Mouse (Mus musculus): ENCODE measurements around the gene Hoxd1. TPM values are rescaled to one million over a fixed set of nuclear protein-coding genes. Genes with fewer than 3 reads are reported as not detected.

Hoxd1 gene
- 0.05 TPM in 1 of 2 replicates, not detected in the other for polyA plus RNA-seq (2012; rRNA removed)

- DNase-seq = no peak
- Histone ChIP-seq H3K4me1 (replicated peaks; ENCODE audit: control insufficient read depth, insufficient read depth, low read length) (0 out of 2 replicates have a peak, but pooled peaks cover 3% of the 10 kb centered on the region), H3K36me3 (ENCODE audit: control insufficient read depth, insufficient read depth, low read length) (no peaks in the 10 kb centered on the region), H3K27me3 (ENCODE audit: control insufficient read depth, insufficient read depth, low read length) (peaks cover 4% of the 10 kb centered on the region; the same call in 1 of the 2 replicates), H3K27ac (ENCODE audit: control insufficient read depth, insufficient read depth, low read length) (no peak within 1 kb of the TSS), H3K4me3 (ENCODE audit: control insufficient read depth, insufficient read depth, low read length) (no peak within 1 kb of the TSS)
- TF ChIP-seq CTCF (IDR thresholded peaks at IDR 0.05; ENCODE audit: borderline replicate concordance, control insufficient read depth, extremely low read depth, insufficient read depth, low read length, poor library complexity) (no peak), POLR2A (IDR thresholded peaks at IDR 0.05; ENCODE audit: control insufficient read depth, extremely low read depth, insufficient read depth, low read length, poor library complexity) (no peak)
- 2% methylated on average over 61 of the region's 61 CpGs for WGBS
Observed at GRCm38 (mm10) chr2:74762522-74763244, at the start of gene Hoxd1. Gene Hoxd1 (plus strand): TSS chr2:74762980.

GRCm38 (mm10) chr2:74713239-74714150 is 49.3 kb upstream of the Hoxd1 start:
- 29% methylated on average over 19 of the region's 19 CpGs for WGBS
- Histone ChIP-seq H3K36me3 (ENCODE audit: control insufficient read depth, insufficient read depth, low read length) (no peaks in the 10 kb centered on the region), H3K27me3 (ENCODE audit: control insufficient read depth, insufficient read depth, low read length) (peaks cover 16% of the 10 kb centered on the region; the same call in 1 of the 2 replicates), H3K4me3 (ENCODE audit: control insufficient read depth, insufficient read depth, low read length) (no peak overlapping the region), H3K27ac (ENCODE audit: control insufficient read depth, insufficient read depth, low read length) (no peak overlapping the region), H3K4me1 (replicated peaks; ENCODE audit: control insufficient read depth, insufficient read depth, low read length) (no peaks in the 10 kb centered on the region)
- no peak for TF ChIP-seq POLR2A (IDR thresholded peaks at IDR 0.05; ENCODE audit: control insufficient read depth, extremely low read depth, insufficient read depth, low read length, poor library complexity)
- TF ChIP-seq CTCF (IDR thresholded peaks at IDR 0.05; ENCODE audit: borderline replicate concordance, control insufficient read depth, extremely low read depth, insufficient read depth, low read length, poor library complexity) = no peak
- DNase-seq = no peak

GRCm38 (mm10) chr2:74714156-74714789 is 48.5 kb upstream of the Hoxd1 start:
- Histone ChIP-seq H3K4me3 (ENCODE audit: control insufficient read depth, insufficient read depth, low read length) (no peak overlapping the region), H3K27me3 (ENCODE audit: control insufficient read depth, insufficient read depth, low read length) (peaks cover 13% of the 10 kb centered on the region; the same call in 1 of the 2 replicates), H3K4me1 (replicated peaks; ENCODE audit: control insufficient read depth, insufficient read depth, low read length) (no peaks in the 10 kb centered on the region), H3K36me3 (ENCODE audit: control insufficient read depth, insufficient read depth, low read length) (no peaks in the 10 kb centered on the region), H3K27ac (ENCODE audit: control insufficient read depth, insufficient read depth, low read length) (no peak overlapping the region)
- TF ChIP-seq POLR2A (IDR thresholded peaks at IDR 0.05; ENCODE audit: control insufficient read depth, extremely low read depth, insufficient read depth, low read length, poor library complexity) (no peak), CTCF (IDR thresholded peaks at IDR 0.05; ENCODE audit: borderline replicate concordance, control insufficient read depth, extremely low read depth, insufficient read depth, low read length, poor library complexity) (no peak)
- WGBS = 13% methylated on average over 18 of the region's 18 CpGs
- DNase-seq = no peak

GRCm38 (mm10) chr2:74714881-74715280 is 47.9 kb upstream of the Hoxd1 start:
- Histone ChIP-seq H3K36me3 (ENCODE audit: control insufficient read depth, insufficient read depth, low read length) (no peaks in the 10 kb centered on the region), H3K27ac (ENCODE audit: control insufficient read depth, insufficient read depth, low read length) (no peak overlapping the region), H3K4me3 (ENCODE audit: control insufficient read depth, insufficient read depth, low read length) (no peak overlapping the region), H3K4me1 (replicated peaks; ENCODE audit: control insufficient read depth, insufficient read depth, low read length) (no peaks in the 10 kb centered on the region), H3K27me3 (ENCODE audit: control insufficient read depth, insufficient read depth, low read length) (peaks cover 13% of the 10 kb centered on the region; the same call in 1 of the 2 replicates)
- no peak for TF ChIP-seq POLR2A (IDR thresholded peaks at IDR 0.05; ENCODE audit: control insufficient read depth, extremely low read depth, insufficient read depth, low read length, poor library complexity)
- TF ChIP-seq CTCF (IDR thresholded peaks at IDR 0.05; ENCODE audit: borderline replicate concordance, control insufficient read depth, extremely low read depth, insufficient read depth, low read length, poor library complexity) = no peak
- no peak for DNase-seq
- 9% methylated on average over 14 of the region's 14 CpGs for WGBS

- H3K36me3 ChIP-seq (ENCODE audit: control insufficient read depth, insufficient read depth, low read length) = no peaks in the 10 kb centered on the region
- H3K27me3 ChIP-seq (ENCODE audit: control insufficient read depth, insufficient read depth, low read length) = peaks cover 13% of the 10 kb centered on the region
- H3K4me3 ChIP-seq (ENCODE audit: control insufficient read depth, insufficient read depth, low read length) = no peak overlapping the region
- WGBS = 5% methylated on average over 26 of the region's 26 CpGs
- DNase-seq = peak; percentile 75
- H3K27ac ChIP-seq (ENCODE audit: control insufficient read depth, insufficient read depth, low read length) = no peak overlapping the region
- no peaks in the 10 kb centered on the region for H3K4me1 ChIP-seq (replicated peaks; ENCODE audit: control insufficient read depth, insufficient read depth, low read length)
- TF ChIP-seq CTCF (IDR thresholded peaks at IDR 0.05; ENCODE audit: borderline replicate concordance, control insufficient read depth, extremely low read depth, insufficient read depth, low read length, poor library complexity) (peak; percentile 75; the same call in 1 of the 2 replicates), POLR2A (IDR thresholded peaks at IDR 0.05; ENCODE audit: control insufficient read depth, extremely low read depth, insufficient read depth, low read length, poor library complexity) (no peak)
Observed at GRCm38 (mm10) chr2:74715504-74716241, 47.1 kb upstream of the Hoxd1 start.

Data from thymus, adult 2 months (tissue).